Mouse (Mus musculus) small intestine, adult 2 months (tissue): Measurements from ENCODE around the gene Zfp704.

Source experiments
- CTCF ChIP-seq: fragments of 200-500 bp; IDR thresholded peaks from 2 replicates; pipeline ENCODE4 v1.5.1; 2012; ENCODE audit warnings: low read depth, mild to moderate bottlenecking, control low read depth, inconsistent platforms, low read length, moderate library complexity, mixed read lengths; ENCODE audit not compliant: insufficient replicate concordance, insufficient read length; ENCODE audit errors: extremely low read depth
- POLR2A ChIP-seq: fragments of 200-500 bp; IDR thresholded peaks from 2 replicates; pipeline ENCODE4 v1.6.1; 2012; ENCODE audit warnings: low read depth, mild to moderate bottlenecking, control low read depth, inconsistent platforms, low read length, moderate library complexity

- TF ChIP-seq POLR2A (no peak), CTCF (no peak)
Measured at GRCm38 (mm10) chr3:9548188-9548587, 61.7 kb downstream of the Zfp704 start.
